Mouse (Mus musculus): ENCODE measurements around the gene Hexim1.

DNA sequence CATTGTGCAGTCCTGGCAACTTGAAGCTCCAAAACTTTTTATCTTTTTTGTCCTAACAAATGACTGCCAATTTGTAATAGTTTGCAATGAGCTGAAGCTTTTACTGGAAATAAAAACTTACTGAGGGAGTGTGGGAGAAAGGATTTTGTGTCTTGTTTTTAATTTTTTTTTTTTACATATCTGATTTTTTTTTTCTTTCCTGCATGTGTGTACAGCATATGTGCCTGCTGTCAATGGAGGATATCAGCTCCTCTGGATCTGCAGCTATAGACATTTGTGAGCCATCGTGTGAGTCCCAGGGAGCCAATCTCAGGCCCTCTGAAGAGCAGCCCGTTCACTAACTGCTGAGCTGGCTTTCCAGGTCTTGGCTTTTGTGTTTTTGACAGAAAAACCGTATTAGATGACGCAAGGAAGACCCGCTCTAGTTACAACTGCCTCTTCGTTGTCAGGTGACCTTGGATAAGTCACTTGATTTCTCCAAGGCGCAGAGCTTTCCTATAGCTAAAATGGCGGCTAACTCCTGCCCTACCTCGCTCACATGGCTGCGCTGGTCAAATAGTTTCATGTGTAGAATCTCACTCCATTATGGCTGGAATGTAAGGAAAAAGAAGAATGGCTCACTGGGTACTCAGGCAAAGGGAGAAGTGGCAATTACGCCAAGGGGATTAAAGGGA is 1.6 kb upstream of the Hexim1 start:
- no peak for TF ChIP-seq CTCF (IDR thresholded peaks at IDR 0.05; ENCODE audit: borderline replicate concordance, insufficient read depth, low read length)
- TF ChIP-seq POLR2A (IDR thresholded peaks at IDR 0.05; ENCODE audit: low read depth, low read length) = no peak
